Mouse (Mus musculus): ENCODE results near the gene Slc13a3.
"Not testable (repeated sequence)": the region's sequence is repeated elsewhere in the genome, so short reads cannot be mapped to it uniquely, and the experiment has no call there.

The Slc13a3 gene

DNA sequence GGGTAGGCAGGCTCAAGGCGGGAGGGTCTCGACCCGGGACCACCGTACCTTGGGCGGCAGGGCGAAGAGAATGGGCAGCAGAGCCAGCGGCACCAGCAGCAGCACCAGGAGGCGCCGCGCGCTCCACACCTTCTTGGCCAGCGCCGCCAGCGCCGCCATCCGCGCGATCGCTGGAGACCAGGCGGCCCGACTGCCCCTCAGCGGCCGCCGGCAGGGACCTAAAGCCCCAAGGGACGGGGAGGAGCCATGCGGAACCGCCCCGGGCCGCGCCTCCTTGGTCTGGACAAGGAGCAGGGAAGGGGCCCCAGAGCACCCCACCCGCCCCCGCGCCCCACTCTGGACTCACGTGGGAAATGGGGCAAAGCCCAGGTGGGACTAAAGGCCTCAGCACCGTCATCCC is at the start of gene Slc13a3:
Gene Slc13a3, minus strand, starts transcription at position 228 of the 400 bp plus-strand sequence.
- no peak for DNase-seq (ENCODE audit: low read depth, low spot score)

DNA sequence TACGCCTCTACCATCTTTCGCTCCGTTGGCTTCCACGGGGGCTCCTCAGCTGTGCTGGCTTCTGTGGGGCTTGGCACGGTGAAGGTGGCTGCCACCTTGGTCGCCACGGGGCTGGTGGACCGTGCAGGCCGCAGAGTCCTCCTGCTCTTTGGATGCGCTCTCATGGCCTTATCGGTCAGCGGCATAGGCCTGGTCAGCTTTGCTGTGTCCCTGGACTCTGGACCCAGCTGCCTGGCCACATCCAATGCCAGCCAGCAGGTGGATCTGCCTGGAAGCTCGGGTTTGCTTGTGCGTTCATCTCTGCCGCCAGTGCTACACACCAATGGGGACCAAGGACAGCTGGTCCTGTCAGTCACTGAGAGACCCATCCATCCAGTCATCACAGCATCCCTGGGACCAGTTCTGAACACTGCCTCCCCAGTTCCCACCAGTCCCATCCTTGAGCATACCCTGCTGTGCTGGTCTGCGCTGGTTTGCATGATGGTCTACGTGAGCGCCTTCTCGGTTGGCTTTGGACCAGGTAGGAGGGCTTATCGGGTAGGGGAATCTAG is 42.2 kb upstream of the Slc13a3 start:
- no peak for DNase-seq (ENCODE audit: low read depth, low spot score)

DNA sequence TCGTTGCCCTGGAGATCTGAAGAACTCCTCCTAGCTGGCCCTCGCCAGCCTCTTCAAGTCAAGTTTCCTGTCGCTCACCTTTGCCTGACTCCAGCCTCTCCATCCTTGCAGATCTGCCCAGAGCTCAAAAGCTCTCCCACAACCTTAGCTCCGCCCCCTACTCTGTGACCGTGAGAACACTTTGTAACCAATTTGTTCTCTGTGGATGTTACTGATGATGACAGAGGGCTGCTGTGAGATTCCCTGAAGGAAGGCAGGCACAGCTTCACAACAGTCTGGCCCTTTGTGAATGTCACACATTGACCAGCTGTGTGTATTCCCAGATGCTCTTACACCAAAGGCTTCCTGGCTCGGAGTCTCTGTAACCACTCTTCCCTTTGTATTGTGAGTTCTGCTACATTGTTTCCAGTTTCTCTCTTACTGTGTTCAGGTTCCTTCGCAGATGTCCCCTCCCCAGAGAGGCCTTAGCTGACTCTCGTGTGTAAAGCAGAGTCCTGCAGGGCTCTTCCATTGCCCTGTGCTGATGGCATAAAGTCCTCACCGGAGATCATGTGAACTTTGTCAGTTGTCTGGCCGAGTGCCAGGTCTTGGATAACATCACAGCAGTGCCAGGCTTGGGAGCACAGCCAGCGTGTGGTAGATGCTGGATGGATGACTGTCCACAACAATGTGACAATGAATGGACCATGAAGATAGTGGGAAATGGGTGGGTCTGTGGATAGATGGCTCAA is 40.0 kb upstream of the Slc13a3 start:
- DNase-seq (ENCODE audit: low read depth, low spot score), result no peak

DNA sequence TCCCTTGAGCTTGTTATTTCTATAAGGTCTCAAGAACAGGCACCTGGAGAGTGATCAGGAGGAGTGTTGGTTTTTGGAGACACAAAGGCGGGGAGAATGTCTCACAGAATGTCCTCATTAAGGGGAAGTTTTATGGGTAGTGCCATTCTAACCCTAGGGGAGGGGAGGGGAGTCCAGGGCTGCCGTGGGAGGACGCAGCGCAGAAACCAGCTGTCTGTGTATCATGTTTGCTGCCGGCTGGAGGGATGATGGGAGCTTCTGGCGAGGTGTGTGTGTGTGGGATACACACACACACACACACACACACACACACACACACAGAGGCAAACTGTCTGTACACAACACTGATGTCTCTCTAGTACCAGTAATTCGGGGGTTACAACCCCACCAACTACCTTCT is 39.4 kb upstream of the Slc13a3 start:
- no peak for DNase-seq (ENCODE audit: low read depth, low spot score)

DNA sequence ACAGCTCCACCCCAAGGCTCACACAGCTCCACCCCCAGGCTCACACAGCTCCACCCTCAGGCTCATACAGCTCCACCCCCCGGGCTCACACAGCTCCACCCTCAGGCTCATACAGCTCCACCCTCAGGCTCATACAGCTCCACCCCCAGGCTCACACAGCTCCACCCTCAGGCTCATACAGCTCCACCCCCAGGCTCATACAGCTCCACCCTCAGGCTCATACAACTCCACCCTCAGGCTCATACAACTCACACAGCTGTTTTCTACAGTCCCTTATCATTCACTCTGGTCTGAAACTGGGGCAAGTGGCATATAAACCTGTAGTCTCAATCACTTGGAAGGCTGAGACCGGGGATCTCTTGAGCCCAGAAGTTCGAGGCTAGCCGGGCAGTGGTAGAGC is 38.5 kb upstream of the Slc13a3 start:
- not testable (repeated sequence) for DNase-seq (ENCODE audit: low read depth, low spot score)

DNA sequence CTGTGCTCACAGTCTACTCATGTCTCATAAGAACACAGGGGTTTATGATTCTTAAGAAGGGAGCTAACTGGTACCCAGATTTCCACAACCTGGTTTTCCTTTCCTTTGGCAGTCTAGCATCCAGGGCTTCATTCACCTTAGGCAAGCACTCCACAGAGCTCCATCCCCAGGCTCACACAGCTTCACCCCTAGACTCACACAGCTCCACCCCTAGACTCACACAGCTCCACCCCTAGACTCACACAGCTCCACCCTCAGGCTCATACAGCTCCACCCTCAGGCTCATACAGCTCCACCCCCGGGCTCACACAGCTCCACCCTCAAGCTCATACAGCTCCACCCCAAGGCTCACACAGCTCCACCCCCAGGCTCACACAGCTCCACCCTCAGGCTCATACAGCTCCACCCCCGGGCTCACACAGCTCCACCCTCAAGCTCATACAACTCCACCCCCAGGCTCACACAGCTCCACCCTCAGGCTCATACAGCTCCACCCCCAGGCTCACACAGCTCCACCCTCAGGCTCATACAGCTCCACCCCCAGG is 38.0 kb upstream of the Slc13a3 start:
- not testable (repeated sequence) for DNase-seq (ENCODE audit: low read depth, low spot score)

DNA sequence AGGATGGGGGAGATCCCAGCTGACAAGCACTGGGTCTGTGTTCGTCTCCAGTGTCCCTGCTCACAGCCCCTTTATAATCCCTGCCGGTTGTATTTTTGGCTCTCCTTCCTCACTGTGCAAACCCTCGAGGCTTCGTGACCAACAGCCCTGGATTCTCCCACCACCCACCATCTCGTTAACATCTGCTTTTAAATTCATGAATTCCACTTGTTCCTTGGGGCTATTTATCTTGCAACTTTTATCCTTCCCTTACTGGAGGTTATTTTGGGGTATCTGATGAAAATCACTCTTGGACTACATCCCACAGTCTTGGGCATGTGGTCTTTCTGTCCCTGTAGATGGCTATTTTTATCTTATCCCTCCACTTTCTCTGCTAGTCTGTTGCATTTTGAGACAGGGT is 37.4 kb upstream of the Slc13a3 start:
- no peak for DNase-seq (ENCODE audit: low read depth, low spot score)

DNA sequence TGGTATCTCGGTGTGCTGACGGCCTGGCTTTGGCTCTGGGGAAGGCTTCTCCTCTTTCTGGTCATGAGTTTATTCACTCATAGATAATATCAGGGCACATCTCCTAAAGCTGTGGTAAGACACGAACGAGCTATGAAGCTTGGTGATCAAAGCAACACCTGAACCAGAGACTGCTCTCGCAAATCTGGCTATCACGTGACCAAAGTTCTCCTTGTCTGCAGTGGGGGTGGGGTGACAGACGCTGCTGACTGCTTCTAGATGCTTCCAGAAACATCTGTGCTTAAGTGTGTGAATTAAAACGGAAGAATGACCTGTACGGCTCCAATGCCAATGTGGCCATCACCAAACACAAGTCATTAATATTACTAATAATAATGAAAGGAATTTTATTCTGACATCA is 36.7 kb upstream of the Slc13a3 start:
- DNase-seq (ENCODE audit: low read depth, low spot score), result no peak

DNA sequence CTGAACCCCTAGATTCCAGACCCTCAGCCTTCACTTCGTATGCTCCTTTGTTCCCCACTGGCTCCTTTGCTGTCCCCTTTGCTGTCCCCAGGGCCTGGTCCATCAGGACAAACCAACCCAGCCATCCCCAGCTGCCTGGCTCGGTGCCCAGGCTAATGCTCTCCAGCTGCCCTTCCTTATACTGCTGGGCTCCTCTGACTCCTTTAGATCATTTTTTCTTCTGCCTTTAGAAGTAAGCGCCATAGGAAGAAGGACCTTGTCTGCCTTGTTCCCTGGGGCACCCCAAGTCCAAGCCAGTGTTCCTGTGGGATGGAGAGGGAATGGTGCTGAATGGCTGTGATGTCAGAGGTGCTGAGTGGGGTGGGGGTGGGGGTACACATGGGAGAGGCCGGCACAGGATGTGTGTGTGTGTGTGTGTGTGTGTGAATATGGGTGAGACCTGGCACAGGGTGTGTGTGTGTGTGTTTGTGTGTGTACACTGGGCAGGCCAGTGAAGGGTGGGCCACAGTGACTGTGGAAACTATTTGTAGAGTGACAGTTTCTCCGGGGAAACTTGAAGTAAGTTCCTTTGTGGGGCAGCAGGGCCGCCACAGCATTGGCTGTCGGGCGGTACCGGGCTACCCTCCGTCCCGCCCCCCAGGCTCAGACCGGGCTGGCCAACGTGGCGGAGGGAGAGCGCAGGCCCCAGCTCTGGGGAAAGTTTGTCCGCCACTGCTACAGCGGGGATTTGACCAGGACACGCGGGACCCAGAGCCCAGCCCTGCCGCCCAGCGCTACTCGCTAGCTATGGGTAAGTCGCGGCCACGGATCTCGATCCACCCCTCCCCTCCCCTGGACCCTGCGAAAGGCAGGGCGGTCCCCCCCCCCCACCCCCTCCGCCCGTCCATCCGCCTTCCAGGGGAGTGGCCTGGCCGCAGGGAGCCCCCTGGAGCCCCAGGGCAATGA is 30.5 kb upstream of the Slc13a3 start, which contains the start of gene Slc2a10:
Gene Slc2a10, plus strand, starts transcription at position 529 of the 945 bp plus-strand sequence.
- no peak for DNase-seq (ENCODE audit: low read depth, low spot score)

DNA sequence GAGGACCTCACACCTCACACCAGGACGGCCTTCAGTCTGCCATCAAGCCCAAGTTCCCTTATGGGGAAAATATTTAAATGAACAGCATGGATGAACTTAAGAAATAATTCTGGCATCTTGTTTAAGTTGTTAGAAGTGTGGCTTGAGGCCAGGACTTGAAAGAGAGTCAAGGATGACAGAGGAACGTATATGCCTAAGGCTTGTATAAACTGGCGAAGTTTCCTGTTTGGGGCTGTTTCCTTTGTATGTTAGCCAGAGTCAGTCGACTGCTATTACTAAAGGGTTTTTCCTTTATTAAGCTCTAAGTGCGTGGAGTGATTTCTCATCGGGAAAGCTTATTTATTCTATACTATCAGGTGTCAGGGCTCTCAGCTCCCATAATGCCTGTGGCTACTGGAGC is 25.8 kb upstream of the Slc13a3 start:
- DNase-seq (ENCODE audit: low read depth, low spot score), result no peak

DNA sequence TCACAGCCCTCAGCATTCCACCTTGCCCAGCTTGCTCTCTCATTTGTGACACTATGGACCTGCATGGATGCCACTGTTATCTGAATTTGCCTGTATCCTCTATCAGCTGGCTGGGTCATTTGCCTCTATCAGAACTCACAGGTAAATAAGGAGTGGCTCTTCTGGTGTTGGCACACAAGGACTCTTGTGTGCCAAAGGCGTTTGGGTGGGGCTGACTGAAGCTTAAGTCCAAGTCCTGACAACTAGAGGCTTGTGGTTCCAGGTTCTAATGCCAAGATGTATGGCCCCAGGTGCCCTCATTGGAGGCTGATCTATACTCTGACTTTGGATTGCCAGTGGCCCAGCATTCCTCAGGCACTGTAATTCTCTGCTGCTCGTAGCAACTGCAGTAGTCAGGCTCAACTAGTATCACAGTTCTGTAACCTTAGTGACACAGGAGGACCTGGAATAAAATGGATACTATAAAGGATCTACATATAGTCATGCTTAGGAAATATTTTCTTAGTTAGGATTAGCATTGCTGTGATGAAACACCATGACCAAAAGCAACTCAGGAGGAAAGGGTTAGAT is 24.8 kb upstream of the Slc13a3 start:
- DNase-seq (ENCODE audit: low read depth, low spot score), result no peak

DNA sequence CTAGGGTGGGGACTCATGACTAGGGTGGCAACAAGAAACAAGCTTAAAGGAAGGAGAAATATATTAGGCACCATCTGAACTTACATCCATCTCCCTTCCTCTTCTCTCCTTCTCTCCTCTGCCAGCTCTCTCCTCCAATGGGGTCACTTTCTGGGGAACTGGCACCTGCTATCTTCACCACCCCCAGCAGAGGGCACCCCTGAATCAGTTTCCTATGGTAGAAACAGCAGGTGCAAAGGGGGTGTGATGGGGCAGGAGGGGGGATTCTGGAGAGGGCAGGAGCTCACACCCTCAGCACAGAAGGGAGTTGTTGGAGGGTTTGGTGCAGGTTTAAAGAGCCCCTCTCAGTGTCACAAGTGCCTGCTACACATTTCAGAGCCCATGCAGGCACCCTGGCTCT is 23.2 kb upstream of the Slc13a3 start:
- peak; percentile 27 for DNase-seq (ENCODE audit: low read depth, low spot score)

DNA sequence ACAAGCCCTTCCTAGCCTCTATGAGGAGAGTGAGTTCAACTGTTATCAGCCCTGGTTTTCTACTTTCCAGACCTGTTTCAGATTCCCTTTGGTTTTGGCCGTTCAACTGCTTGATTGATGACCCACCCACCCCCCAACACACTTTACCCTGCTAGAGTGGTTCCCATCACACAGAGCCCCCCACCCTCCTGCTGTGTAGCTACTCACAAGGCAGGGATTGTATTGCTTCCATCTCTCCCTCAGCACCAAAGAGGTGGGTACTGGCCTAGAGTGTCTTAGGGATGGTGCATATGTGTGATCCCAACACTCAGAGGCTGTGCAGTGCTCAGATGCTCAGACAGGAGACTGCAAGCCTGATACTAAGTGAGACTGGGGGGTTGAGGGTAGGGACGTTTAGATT is 21.5 kb upstream of the Slc13a3 start:
- DNase-seq (ENCODE audit: low read depth, low spot score), result no peak

DNA sequence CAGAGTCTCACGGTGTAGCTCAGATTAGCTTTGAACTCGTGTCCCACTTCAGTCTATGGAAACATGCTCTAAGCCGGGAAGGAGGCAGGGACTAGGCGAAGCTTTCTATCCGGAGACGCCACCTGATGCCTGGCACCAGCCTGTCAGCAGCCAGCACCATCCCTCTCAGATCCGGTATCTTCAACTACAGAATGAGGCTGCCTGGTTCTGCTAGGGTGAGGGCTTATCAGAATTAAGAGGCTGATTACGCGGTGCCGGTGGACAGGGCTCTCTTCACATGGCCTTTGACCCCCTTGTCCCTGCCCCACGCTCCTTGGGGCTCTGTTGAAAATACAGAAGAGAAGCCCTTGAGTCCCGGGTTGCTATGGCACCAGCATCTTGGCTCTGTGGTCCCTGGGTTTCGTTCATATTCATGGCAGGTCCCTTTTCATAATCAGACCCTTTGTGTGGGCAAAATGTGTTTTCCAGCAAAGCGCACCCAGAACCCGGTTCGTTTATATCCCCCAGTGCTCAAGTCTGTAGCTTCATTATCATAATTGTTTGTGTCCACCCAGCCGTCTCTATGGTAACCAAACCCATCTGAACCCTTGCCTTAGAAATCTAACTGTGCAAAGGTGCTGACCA is 20.7 kb upstream of the Slc13a3 start:
- no peak for DNase-seq (ENCODE audit: low read depth, low spot score)

DNA sequence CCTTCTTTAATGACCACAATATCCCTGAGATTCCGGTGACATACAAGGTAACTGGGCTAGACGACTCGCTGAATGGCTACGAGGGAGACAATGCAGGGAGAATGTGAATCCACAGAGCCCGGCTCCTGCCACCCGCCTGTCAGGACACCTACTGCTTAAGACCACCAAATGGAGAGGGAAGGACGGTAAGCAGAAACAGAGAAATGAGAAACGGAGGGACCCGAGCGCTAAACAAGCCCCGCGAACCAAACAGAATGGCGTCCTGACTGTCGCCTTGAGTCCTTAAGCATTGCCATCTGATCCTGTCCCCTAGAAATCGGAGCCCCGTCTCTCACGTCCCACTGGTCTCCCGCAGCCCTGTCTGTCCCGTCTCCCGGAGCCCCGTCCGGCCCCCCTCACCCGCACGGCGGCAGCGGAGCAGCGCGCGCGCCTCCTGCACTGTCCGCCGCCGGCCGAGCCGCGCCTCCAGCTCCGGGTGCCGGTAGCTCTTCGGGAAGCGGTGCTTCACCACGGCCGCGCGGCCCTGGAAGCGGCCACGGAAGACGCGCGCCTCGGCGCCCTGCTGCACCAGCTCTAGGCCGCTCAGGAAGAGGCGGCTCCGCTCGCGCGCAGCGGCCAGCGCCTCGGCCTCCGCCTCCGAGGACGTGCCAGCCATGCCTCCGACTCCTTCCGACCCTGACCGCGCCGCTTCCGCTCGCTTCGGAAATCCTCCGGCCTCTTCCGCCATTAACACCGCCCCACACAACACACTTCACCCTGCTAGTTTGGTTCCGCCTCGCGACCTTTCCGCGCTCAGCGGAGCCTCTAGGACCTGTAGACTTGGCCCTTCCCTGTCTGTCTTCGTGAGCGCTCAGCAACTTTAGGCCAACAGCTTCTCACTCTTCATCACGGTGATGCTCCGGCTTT is 19.9 kb upstream of the Slc13a3 start, which contains the start of gene Trp53rka:
Gene Trp53rka, minus strand, starts transcription at position 677 of the 906 bp plus-strand sequence.
- DNase-seq (ENCODE audit: low read depth, low spot score), result peak; percentile 54

DNA sequence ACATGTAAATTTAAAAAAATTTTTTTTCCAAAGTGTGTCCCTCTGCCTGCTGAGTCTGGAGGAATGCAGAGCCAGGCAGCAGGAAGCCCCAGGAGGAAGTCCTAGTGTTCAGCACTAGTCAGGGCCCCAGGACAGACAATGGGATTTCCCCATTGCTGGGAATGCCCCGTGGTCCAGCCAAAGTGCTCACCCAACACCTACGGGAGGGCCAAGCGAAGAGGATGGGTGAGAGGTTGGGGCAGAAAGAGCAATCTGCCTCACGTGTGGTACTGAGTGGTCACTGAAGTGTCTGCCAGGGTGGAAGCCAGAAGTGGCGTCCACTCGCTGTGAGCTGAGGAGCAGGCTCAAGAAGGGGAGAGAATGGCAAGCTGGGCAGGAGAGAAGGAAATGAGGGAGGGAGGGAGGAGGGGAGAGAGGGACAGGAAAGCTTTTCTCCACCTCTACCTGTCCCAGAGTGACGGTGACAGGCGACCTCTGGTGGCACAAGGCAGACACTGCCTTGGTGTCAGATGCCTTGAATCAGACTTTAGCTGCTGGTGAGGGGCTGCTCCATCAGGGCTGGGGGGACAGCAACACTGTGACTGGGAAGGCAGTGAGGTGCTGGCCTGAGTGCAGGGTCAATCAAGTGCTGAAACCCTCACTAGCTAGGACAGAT is 14.0 kb upstream of the Slc13a3 start:
- DNase-seq (ENCODE audit: low read depth, low spot score), result peak; percentile 65

DNA sequence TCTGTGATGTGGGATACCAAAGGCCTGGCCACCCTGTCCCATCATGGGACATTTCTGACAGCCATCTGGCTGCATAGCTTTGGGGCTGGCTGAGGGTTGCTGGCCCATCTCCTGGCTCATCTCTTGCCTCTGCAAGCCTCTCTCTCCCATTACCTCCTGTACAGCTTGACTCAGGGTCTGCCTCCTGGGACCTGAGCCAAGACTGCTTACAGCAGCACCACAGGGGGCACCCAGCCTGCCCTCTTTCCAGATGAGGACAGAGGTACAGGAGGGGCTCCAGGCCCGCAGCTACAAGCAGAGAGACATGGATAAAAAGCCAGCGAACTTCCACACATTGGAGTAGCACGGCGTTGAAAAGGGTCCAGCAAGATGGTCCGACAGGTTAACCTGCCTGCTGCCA is 13.4 kb upstream of the Slc13a3 start:
- DNase-seq (ENCODE audit: low read depth, low spot score), result no peak

DNA sequence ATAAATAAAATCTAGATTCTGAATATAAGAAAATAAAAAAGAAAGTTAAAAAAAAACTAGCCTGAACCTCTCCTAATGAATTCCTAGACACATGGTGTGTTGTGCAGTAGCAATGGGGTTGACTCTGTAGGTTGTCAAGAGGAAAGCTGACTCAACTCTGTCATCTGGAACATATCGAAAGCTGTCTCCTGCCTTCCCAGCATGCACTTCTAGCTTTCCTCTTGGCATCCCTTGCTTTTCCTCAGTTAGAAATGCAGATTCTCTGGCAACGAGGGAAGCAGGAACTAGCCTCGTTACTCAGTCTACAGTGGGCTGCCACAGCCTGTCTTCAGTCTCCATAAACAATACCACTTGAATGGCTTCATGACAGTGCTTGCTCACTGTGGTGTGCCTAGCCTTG is 12.8 kb upstream of the Slc13a3 start:
- DNase-seq (ENCODE audit: low read depth, low spot score), result no peak

DNA sequence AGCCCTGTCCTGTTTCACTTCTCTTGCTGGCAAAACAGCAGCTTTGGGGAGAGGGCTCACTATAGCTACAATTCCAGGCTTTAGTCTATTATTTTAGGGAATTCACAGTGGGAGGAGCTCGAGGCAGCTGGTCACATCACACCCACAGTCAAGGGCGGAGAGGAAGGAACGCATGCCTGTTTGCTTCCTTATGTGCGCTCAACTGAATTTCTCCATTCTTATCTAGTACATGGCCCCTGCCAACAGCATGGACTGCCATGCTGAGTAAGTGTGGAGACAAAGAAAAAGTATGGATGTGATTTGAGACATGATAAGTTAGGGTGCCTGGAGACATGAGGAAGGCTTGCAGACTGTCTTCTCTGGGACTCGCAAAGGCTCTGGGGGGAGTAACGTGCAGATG is 11.1 kb upstream of the Slc13a3 start:
- DNase-seq (ENCODE audit: low read depth, low spot score), result no peak

DNA sequence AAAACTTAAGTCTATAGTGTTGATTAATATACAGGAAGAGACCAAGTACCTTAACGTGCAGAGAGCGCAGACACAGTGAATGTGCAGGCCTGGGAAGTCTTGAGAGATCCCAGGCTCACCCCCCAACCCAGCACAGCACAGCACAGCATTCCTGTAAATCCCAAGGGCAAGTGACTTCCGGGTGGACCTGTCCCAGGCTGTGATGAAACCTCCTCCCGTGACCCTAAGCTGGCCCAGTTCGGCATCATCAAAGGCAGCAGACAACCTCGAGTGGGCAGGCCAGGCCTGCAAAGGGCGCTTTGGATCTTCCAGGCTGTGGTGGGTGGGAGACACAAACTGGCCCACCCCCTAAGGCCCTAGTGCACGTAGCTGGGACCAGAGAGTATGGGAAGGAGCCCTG is 9.0 kb upstream of the Slc13a3 start:
- no peak for DNase-seq (ENCODE audit: low read depth, low spot score)
